Mouse (Mus musculus) olfactory bulb, adult 2 months (tissue): ENCODE measurements around the gene Nek7.

ENCODE experiments used
- CTCF ChIP-seq: fragments of 200-500 bp; IDR thresholded peaks from 2 replicates; pipeline ENCODE4 v1.5.1; 2012; ENCODE audit warnings: low read depth, mild to moderate bottlenecking, low read length, moderate library complexity; ENCODE audit not compliant: insufficient read depth
- POLR2A ChIP-seq: fragments of 200-500 bp; IDR thresholded peaks from 2 replicates; pipeline ENCODE4 v1.6.1; 2012; ENCODE audit warnings: mild to moderate bottlenecking, low read depth, low read length, moderate library complexity; ENCODE audit not compliant: insufficient read depth

GRCm38 (mm10) chr1:138593922-138594321 is 26.0 kb downstream of the Nek7 start:
- TF ChIP-seq POLR2A (no peak), CTCF (no peak)
